Comparison of ENCODE assay signal across 8 mouse cellular contexts in genomic region chr15:97788821-97789220, GRCm38 (mm10). TPM values are rescaled to one million over a fixed set of nuclear protein-coding genes. Genes with fewer than 3 reads are reported as not detected.
DNase-seq lines count a peak whose midpoint lies in the region; ATAC-seq and TF ChIP-seq lines count a peak whose summit lies in the region.

No protein-coding gene starts in this region.

- intact Hi-C loops in gastrocnemius, adult 2 months (cut with DNase I), result no loop called here
- intact Hi-C loops in left cerebral cortex, postnatal 25 days (cut with DNase I), result no loop called here

- ATAC-seq in inflammation-experienced regulatory T-cells, adult 6 months, result no peak

- no peak for TF ChIP-seq CTCF in gastrocnemius, adult 2 months (IDR thresholded peaks at IDR 0.05)

- H3K27ac ChIP-seq in gastrocnemius, adult 2 months, result peak overlapping the region; percentile 93

- no peak overlapping the region for H3K4me3 ChIP-seq in gastrocnemius, adult 2 months

- peak; percentile 42 for DNase-seq in gastrocnemius, adult 2 months
- no peak for DNase-seq in gastrocnemius, adult 18-20 months (ENCODE audit: low spot score)
- DNase-seq in right cerebral cortex, adult 18-20 months, result peak; percentile 81
- no peak for DNase-seq in right cerebral cortex, postnatal 25 days
- peak; percentile 56 to 64 for DNase-seq in frontal cortex, postnatal 10 days (ENCODE audit: low spot score in 2 of 2)
- DNase-seq in left cerebral cortex, postnatal 25 days (ENCODE audit: low spot score in 2 of 2), result peak; percentile 54 to 72
- no peak for DNase-seq in urinary bladder, postnatal 25 days (ENCODE audit: low spot score)

RNA-seq across cellular contexts. Expression of gene Slc48a1, which starts 10.5 kb away (rescaled TPM):
- 10 to 100 TPM; 44.5 to 47.1 TPM for total RNA-seq in gastrocnemius, adult 2 months (2021)
- 10 to 100 TPM; 45.0 to 48.7 TPM for total RNA-seq in gastrocnemius, adult 18-20 months (2021)
- total RNA-seq in left cerebral cortex, postnatal 25 days (2021), result 100 to 1,000 TPM; 181 to 190 TPM
- 10 to 100 TPM; 30.1 to 34.1 (median 30.8) TPM for polyA plus RNA-seq in inflammation-experienced regulatory T-cells, adult 6 months (2017; shearing (Covaris generic))

RNA-seq across cellular contexts. Expression of gene Rapgef3, which starts 21.0 kb away (rescaled TPM):
- 10 to 100 TPM in 1 of 2 experiments, 1 to 10 TPM in 1; 9.8 to 13.6 TPM for total RNA-seq in gastrocnemius, adult 2 months (2021)
- 1 to 10 TPM; 6.6 to 9.0 TPM for total RNA-seq in gastrocnemius, adult 18-20 months (2021)
- total RNA-seq in left cerebral cortex, postnatal 25 days (2021), result 10 to 100 TPM; 33.1 to 35.1 TPM
- not detected for polyA plus RNA-seq in inflammation-experienced regulatory T-cells, adult 6 months (2017; shearing (Covaris generic))

RNA-seq across cellular contexts. Expression of gene Hdac7, which starts 55.5 kb away (rescaled TPM):
- total RNA-seq in gastrocnemius, adult 2 months (2021), result 10 to 100 TPM; 10.2 to 11.6 TPM
- 10 to 100 TPM in 1 of 2 experiments, 1 to 10 TPM in 1; 6.2 to 10.3 TPM for total RNA-seq in gastrocnemius, adult 18-20 months (2021)
- total RNA-seq in left cerebral cortex, postnatal 25 days (2021), result 10 to 100 TPM; 27.5 to 29.5 TPM
- 10 to 100 TPM; 47.2 to 80.6 (median 77.9) TPM for polyA plus RNA-seq in inflammation-experienced regulatory T-cells, adult 6 months (2017; shearing (Covaris generic))

RNA-seq across cellular contexts. Expression of gene Endou, which starts 57.7 kb away (rescaled TPM):
- total RNA-seq in gastrocnemius, adult 2 months (2021), result under 1 TPM; 0.13 to 0.22 TPM
- total RNA-seq in gastrocnemius, adult 18-20 months (2021), result under 1 TPM; 0.34 to 0.45 TPM
- total RNA-seq in left cerebral cortex, postnatal 25 days (2021), result 1 to 10 TPM; 2.3 to 2.7 TPM
- polyA plus RNA-seq in inflammation-experienced regulatory T-cells, adult 6 months (2017; shearing (Covaris generic)), result not detected

Comparison
In these comparisons a context has a peak if more than half of its experiments do, and no peak if none do; other contexts are left out.
1. DNase-seq: peak in gastrocnemius, adult 2 months (single experiment), right cerebral cortex, adult 18-20 months (single experiment), frontal cortex, postnatal 10 days (2 of 2) and left cerebral cortex, postnatal 25 days (2 of 2); none in gastrocnemius, adult 18-20 months (single experiment), right cerebral cortex, postnatal 25 days (single experiment) and urinary bladder, postnatal 25 days (single experiment).